Mouse (Mus musculus) ovary, adult 18-20 months (tissue): ENCODE data around the gene Tenm4.
A peak's percentile ranks its signal among the peaks of the same experiment; 100 is the strongest.

Source experiments
- DNase-seq: peaks from one replicate; pipeline ENCODE4 v3.0.0; 2022; ENCODE audit warnings: low spot score, mixed read lengths

The Tenm4 gene

DNA sequence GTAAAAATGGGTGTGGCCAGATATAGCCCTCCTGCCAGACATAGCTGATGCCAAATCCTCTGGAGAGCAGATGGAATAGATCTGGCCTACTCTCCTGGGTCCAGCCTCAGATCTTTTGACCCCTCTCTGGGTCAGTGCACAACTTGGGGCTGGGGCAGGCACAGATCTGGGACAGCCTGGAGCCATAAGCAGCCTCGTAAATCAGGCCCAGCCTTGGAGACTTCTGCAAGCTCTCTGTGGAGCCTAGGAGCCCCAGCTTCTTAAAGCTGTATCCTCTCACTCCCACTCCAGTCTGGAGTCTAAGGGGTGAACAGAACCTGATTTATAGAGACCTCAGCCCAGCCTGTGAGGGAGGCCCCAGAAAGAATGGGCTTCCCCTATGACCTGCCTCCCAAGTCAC lies 354.3 kb downstream of the Tenm4 start:
- no peak for DNase-seq

DNA sequence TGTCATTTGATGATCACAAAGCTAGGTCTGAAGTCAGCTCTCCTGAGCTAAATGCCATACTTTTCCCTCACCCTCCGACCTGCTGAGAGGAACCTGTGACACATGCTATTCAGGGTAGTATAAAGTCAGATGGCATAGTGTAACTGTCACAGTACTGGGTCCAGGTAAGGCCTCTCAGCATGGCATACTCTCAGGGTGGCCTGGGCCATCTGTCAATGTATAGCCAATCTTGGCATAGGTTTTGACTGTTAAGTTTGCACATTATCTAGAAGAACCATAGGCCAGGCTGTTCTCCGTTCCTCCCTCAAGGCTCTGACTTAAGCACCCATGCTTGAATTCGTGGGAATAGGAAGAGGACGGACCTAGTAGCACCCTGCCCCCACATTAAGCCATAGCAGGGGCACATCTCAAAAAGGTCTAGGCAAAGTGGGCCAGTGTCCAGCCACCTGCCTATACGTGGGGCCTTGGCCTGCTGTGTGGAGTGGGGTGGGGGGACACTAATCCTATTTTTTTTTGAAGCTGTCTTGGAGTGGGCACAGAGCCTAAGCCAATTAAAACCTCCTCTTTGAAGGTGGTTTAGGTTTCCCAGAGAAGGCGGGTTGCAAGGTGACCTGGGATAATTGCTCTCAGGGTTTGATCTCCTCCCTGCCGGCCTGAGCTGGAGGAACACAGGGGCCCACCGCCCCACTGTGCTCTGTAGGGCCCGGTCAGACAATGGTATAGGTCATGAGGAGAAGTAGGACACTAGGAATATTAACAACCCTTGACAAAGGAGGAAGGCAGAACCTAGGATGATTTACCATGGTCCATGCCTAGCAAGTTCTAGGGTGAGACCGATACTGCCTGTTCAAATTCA lies 359.8 kb downstream of the Tenm4 start:
- no peak for DNase-seq

DNA sequence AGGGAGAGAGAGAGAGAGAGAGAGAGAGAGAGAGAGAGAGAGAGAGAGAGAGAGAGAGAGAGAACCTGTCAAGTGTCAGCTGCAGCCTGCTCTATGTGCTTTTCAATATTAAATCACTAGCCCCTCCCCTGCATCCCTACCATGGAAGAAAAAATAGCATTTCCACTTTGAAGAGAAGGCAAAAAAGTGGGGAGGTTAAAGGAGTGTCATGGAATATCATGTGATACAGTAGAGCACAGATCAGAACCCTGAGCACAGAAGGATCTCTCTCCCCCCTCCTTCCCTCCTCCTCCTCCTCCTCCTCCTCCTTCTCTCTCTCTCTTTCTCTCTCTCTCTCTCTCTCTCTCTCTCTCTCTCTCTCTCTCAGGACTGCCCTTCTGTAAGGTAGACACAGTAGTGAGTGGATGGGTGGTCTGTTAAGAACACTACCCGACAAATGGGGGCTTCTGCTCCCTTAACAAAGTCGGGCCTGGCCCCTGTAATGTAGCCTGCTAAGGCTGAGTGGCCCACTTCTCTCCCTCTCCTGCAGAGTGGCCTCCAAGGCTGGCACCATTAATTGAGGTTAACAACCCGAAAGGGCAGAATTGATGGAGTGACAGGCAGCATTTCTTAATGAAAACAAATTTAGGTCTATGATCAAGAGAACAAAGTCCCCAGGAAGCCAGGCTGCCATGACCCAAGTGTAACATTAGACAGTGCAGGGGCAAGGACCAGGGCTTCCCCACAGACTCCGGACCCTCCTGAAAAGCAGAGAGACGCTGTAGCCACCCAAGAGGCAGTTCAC lies 361.1 kb downstream of the Tenm4 start:
- no peak for DNase-seq

DNA sequence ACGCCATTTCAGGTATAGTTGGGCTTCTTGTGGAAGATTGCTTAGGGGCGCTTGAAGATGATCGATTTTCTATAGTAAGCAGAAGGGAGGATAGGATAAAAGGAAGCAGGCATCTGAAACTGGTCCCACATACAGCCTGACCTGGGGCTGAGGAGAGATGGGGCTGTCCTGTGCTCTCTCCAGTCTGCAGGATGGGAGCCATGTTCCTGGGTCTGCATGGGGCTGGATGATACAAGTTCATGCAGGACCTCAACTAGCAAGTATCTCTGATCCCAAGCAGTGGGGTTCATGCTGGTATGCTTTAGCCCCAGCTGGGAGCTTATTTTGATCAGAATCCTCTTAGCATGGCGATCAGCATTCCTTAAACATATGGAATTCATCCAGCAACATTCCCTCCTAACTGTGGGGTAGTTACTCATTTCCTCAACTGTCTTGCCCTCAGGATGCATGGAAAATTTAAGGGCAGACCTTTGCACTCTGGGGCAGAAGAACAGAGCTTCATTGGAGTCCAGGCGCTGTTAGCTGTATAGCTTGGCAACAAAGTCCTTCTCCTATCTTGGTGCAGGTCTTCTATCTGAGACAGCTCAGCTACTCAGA lies 361.9 kb downstream of the Tenm4 start:
- DNase-seq, result no peak

DNA sequence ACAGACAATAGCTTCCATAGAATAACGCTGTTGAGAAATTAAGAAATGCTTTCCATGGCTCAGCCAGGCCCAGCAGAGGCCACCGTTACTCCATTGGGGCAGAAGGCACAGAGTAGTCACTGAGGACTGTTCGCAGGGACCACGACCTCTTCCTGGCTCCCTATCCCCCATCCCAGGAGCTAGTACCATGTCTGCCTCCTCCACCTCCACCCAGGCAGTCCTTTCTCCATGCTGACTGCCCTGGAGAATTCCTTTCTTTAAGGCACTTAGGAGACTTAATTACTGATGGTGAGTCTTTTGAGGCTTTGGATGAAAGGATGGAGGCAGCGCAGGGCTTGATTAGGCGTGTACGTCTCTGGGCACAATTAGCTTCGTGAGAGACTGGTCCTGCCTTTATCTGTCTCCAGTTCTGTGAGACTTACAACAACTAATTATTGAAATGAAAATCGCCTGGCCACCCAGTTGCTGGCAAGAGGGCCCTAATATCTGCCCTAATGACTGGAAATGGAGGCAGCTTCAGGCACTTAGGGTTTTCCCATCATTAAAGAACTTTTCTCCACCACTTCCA lies 365.4 kb downstream of the Tenm4 start:
- no peak for DNase-seq

DNA sequence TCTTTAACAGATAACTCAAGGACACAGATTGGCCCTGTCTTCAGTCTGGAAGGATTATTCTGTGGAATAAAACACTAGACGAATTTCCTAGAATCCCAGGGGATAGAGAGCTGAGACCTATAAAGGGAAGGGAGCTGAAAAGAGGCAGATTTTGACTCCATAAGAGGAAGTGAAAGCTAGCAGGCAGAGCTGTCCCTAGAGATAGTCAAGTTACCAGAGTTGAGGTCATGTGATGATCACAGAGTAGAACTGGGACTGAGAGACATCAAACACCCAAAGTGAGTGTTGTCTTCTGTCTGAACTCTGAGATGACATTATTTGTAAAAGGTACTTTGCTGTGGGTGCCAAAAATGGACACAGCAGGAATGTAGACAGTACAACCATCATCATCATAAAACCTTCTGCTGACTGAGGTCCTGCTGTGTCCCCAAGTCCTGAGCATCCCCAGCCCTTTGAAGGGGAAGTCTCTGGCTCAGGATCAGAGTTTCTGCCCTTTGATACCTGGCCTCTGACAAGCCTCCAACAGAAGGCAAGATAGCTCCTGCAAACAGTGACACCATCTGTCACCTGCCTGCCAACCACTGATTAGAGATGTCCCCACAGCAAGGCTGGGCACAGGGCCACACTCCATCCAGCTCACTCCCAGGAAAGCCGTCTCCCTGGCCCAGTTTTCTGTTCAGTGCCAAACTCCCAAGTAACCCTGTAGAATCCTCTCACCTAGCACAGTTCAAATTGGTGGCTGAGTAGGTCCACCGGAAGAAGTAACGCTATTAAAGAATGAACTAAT lies 368.4 kb downstream of the Tenm4 start:
- no peak for DNase-seq

DNA sequence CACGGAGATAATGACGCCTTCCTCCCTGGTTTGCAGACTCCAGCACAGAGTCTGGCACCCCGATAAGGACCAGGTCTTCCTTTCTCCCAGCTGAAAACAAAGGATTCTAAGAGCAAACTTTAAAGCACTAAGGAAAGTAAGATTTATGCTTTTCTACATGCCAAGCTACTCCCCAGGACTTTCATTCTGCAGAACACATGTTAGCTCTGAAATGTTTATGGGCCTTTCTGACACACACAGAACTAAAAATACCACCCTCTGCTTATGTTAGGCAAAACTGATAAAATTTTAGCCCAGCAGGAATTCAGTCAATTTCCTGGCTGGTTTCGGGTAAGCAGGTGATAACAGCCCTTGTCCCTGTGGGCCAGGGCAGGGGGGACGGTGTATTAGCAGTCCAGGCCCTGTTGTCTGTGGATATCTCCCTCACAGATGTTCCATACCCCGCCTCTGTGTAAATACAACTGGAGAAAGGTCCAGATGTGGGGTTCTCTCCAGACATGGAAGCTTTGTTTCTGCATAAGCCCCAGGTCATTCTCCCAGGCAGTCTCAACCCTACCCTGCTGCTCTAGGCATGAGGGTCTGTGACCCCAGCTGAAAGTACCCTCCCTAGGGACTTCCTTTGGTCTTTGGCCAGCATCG lies 369.5 kb downstream of the Tenm4 start:
- no peak for DNase-seq

DNA sequence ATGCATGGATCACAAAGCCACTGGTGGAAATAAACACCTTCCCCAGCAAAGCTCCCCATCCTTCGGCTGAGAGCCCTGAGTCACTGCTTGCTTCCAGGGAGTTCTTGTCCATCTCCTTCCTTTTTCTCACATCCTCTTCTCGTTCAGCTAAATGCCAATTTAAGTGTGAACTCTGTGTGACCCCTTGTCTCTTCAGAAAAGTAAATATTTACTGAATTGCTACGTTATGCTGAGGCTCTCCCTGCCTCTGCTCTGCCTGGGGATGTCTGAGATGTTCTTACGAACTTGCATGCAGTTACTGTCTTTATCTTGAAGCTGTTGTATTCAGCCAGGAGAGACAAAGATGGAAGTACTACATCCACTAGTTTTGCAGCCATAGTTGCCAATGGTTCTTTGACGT lies 374.9 kb downstream of the Tenm4 start:
- DNase-seq, result no peak

DNA sequence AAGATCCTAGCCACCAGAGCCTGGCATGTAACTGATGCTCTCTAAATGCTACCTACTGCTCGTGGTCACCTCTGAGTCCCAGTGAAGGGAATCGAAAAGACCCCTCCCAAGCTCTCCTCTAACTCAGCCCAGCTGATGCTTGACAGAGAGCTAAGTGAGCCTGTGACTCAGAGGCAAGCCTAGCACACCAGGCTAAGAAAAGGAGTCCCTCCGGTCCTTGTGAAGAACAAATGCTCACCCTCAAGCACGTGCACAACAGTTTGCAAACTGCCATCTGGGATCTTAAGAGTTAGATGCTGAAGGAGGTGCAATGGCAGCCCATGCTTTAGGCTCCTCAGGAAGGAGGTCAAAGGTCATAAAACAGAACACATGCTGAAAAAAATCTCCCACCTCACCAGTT lies 380.8 kb downstream of the Tenm4 start:
- DNase-seq, result no peak

DNA sequence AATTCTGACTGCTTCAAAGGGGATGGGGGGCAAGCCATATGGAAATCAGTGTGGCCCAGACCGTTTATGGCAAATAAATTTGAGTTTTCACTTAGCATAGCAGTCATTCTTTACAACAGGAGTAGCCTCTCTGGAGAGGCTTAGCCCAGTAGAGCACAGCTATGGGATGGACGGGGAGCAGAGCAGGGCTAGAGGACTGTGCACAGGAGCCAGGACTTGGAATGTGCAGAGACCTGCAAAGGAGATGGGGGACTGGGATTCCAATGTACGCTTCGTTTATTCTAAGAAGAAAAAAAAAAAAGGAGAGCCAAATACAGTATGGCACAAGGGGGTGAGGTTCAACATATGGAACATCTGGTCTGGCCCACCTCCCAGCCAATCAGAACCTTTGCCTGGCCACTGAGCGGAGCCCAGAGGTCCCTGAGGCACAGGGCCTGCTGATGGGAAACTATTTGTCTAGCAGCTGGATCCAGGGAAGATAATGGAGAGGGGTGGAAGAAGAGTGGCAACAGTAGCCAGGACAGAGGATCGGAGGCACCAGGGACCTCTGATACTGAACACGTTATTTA lies 381.3 kb downstream of the Tenm4 start:
- no peak for DNase-seq

DNA sequence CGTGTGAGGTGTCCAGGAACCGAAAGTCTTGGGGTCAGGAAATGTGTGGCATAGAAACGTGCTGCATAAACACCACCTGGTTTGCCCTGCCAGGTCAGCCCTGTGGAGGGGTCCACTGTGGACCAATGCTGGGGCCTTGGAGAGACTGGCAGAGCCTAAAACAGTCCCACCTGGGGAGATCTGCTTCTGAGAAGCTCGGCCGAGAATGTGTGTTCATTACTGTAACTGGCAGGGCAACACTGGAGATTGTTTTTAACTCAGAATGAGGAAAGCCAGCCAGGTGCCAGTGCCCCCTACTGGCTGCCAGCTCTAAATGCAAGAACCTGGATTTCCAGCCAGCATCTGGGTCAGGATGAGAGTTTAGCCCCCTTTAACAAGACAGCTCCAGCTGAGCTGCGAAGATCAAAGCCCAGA lies 383.2 kb downstream of the Tenm4 start:
- DNase-seq, result no peak

DNA sequence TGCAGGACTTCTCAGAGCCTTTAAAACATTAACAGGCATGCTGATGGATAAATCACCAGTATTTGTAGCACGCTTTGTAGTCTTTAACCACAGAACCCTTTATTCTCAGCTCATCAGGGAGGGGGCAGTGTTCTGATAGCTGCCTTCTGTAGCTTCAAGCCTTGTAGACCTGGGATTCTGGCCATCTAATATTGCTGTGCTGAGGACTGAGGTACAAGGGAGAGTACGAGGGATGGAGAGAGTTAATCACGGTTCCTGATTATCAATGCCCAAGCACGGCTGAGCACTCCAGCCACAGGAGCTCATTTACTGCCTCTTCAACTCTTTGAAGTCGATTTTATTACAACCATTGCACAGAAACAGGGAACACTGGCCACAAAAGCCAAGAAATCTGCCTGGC lies 384.2 kb downstream of the Tenm4 start:
- no peak for DNase-seq

DNA sequence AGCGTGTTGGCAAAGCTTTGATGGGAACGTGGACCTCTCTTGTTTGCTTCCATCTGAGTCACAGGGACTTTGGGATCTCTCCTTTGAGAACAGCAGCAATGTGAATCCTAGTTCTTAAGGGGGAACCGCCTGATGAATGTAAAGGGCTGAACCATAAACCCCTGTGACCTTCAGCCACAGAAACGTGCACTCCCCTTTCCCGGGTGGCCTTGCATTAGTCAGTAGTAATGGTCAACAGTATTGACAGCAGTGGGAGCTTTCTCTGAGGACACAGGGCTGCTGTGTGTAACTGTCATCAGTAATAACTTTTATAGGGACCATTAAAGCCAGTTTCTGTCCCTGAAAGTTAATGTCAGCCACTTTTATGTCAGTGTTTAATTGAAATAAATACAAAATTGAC lies 385.7 kb downstream of the Tenm4 start:
- DNase-seq, result no peak

DNA sequence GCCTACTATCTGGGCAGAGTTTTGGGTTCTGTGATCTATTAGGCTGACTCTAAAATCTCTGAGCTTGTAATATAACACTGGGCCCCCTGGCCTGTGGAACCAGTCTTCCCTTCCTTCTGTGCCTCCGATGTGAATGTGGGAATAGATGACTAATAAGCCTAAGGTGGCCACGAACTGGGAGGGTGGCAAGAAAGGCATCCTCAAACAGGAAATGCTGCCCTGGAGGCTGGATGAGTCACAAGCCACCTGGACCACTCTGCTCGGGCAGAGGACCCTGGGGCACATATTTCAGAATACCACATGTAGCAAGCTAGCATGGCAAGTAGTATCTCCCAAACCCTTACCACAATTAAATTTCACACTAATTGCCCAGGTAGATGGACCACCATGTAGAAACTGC lies 391.8 kb downstream of the Tenm4 start:
- DNase-seq, result no peak

DNA sequence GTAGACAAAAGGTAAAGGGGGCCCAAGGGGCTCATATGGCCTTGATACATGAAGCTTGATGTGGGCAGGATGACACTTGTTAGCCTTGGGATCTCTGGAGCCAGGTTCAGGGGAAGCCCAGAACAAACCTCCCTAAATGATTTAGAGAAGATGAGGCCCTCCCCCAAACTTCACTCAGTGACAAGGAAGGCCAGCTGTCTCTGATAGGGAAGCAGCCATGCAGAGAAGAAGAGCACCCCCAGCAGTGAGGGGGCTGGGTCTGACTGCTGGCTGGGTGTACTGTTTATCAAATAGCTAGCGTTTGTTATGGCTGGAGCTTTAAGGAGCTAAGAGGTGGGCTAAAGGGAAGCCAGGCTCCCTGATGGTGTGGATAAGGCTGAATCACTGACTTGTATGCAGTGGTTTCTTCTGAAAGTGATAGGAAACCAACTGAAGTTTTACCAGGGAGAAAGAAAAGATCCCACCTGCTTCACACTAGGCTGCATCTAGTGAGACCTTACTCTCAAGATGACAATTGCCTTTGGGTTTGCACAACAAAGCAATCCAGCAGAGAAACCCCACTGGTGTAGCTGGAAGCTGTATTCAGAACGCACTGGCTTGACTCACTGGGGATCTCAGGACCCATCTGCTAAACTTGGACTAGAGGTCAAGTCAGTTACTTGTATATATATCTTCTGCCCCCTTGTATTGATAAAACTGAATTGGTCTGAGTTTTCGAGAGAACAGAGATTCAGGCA lies 392.5 kb downstream of the Tenm4 start:
- peak; percentile 77 for DNase-seq

DNA sequence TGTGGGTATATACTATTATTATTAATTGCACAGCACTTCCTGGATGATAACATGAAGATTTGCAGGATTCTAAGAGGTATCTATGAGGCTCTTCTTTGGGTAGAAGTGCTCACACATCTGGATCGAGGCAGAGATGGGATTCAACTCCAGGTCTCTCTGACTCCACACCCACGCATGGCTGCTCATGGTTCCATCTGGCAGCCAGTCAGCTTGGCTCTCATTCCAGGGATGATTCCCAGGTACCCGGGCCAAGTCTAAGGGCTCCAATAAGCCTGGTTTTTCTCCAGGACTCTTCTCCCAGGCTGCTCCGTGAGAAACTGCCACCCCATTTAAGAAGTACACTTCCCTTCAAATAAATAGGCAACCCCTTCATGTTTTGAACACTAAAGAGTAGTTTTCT lies 394.8 kb downstream of the Tenm4 start:
- peak; percentile 70 for DNase-seq

DNA sequence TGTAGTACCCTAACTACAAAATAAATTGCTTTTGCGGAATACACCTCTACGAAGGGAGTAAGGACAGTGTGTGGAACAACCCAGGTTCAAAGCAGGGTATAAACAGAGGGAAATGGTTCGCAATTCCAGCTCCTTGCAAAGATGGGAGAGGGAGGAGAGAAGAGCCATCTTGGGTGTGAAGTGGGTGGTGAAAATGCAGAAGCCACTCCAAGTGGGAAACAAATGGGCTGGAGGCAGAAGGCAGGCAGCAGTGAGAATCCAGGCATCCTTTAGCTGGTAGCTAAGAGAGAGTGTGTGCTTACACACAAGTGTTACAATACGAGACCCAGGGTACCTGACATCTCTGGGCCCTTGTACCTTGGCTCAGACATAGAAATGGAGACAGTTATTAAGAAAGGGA lies 395.2 kb downstream of the Tenm4 start:
- no peak for DNase-seq

DNA sequence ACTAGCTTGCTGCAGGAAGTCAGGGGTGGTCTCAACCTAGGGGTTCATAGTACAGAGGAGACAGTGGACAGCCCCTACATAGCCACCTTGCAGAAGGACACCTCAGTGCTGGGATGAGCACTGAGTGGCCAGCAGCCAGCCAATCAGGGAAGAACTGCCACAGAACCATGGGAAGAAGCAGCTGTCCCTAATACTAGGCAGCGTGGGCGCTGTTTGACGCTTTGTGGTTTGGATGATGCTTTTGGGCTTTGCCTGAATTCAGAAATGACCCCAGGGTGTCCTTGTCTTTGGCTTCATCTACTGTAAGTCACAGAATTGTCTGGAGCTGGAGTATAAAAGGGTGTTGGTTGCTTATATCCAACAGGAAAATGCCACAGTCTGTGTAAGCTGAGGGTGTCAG lies 397.0 kb downstream of the Tenm4 start:
- no peak for DNase-seq

DNA sequence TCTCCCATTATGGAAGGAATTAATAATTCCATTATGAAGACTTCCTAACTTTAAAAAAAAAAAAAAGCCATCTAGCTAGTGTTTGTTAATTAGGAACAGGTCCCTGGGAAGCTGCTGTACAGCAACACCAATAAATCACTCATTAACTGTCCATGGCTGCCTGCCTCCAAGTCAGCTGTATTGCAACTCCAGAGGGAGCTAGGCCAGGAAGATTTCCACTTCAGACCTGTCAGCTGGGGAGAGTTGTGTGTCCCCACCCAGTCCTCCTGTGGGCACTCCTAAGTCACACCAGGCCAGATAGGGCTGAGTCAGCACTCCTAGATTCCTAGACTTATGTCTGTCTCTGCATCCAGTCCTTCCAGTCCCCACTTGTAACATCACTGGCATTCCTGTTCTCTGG lies 399.9 kb downstream of the Tenm4 start:
- no peak for DNase-seq

DNA sequence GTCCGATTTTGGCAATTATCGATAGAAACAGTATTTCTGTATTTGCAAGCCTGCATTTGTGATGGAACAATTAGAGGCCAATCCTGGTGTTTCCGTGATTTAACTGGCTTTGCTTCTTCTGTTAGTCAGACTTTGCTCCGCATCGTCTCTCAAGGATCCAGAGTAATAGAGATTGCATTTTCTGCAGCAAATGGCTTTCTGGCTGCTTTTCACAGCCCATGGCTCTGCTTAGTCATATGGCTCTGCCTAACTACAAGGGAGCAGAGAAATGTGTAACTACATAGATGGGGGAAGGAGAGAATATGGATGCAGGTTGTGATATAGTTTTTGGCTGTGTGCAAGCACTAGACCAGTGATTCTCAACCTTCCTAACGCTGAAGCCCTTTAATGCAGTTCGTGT lies 401.9 kb downstream of the Tenm4 start:
- DNase-seq, result no peak
